Mouse (Mus musculus): Measurements from ENCODE around the gene S100a6. TPM values are rescaled to one million over a fixed set of nuclear protein-coding genes. Genes with fewer than 3 reads are reported as not detected.

The S100a6 gene
- 33.0 and 39.2 TPM in 2 replicates for polyA plus RNA-seq (2012; rRNA removed)

DNA sequence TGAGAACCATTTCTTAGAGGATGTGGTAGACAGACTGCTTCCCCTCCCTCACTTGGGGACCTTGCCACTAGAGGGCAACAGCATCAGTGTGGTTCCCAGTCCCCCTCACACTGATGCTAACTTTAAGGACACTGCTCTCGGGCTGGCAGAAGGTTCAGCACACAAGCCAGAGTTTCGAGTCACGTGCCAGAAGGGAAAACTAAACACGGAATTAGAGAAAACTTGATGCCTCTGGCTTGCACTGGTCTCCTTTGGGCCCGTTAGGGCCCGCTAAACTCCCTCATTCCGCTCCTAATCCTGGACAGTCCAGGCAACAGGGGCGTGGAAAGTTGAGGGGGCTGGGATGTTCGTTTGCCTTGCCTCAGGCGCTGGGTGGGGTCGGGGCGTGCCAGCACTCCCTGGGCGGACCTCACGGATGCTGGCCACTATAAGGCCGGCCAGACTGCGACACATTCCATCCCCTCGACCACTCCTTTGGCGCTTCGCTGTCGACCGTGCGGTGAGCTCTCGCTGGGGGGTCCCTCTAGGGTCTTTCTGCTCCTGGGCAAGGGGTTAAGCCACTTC lies at the start of gene S100a6:
Gene S100a6 (plus strand): TSS at position 155 of the 564 bp plus-strand sequence.

GRCm38 (mm10) chr3:90589947-90590346 lies 22.7 kb upstream of the S100a6 start, which contains the start of gene S100a2:
Gene S100a2 (plus strand): TSS chr3:90590247.

DNA sequence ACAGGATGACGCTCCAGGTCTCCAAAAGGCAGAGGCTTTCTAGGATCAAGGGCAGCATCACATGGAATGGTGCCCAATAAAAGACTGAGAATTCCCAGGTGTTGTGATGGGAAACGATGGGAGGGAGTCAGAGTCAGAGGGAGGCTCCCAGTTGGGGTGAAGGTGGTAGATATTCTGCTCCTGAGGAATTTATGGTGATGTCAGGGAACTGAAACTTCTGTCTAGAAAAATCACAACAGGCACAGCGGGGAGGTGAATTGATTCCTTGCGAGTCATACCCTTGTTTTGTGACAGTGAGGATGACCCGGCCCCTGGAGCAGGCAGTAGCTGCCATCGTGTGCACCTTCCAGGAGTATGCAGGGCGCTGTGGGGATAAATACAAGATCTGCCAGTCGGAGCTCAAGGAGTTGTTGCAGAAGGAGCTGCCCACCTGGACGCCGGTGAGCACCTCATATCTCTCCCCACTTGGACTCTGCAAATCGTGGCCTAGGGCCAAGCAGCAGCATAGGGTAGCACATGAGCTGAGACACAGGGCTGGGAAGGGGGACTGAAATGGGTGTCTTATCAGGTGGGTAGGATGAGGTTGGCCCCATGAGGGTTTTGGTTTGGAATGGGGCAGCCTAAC lies 11.1 kb upstream of the S100a6 start, which contains the start of gene Gm42674:
Gene Gm42674 (plus strand): TSS at position 419 of the 625 bp plus-strand sequence.

GRCm38 (mm10) chr3:90603623-90604022 lies 9.1 kb upstream of the S100a6 start, which contains the start of gene S100a4:
Gene S100a4 (plus strand): TSS chr3:90603771.

DNA sequence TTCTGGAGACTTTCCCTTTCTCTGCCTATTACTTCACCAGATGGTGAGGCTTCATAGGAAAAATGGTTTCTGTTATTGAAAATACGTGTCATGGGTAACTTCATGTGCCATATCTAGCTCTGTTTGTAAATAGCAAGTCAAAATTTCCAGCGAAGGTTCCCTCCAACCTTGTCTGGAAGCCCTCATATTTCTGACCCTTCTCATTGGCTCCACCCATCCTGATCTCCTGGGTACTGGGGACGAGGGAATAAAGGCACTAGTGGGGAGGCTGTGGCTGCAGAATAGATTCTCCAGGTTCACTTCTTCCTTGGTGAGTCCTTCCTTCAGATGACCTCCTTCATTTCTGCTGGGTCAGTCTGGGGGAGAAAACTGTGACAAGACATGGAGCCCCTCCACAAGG lies 4.5 kb upstream of the S100a6 start, which contains the start of gene S100a5:
Gene S100a5 (plus strand): TSS at position 301 of the 400 bp plus-strand sequence.

DNA sequence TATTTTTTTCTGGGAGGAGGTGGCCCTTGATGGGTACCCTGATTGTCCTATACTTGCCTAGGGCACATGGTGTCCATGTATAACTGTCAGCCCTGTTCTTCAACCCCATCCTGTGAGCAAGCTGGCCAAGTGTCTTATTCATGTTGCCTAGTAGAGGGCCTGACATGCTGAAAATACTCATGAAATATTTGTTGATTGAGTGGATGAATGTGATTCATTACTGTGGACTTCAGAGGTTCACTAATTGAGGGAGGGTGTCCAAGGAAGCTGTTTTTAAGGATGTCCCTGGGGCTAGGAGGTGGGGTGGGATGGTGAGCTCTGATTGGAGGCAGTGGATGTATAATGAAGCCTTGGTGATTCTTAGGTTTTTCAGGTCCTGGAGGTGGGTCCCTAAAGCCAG lies 41.0 kb downstream of the S100a6 start, which contains the start of gene S100a7a:
Gene S100a7a (plus strand): TSS at position 301 of the 400 bp plus-strand sequence.

GRCm38 (mm10) chr3:90668846-90669245 lies 56.2 kb downstream of the S100a6 start, which contains the start of gene S100a8:
Gene S100a8 (plus strand): TSS chr3:90668978.

Other genes starting within 250 kb of the S100a6 start
- gene Slc27a3, start 222.9 kb upstream of the S100a6 start, polyA plus RNA-seq (2012; rRNA removed), result 2.1 and 2.4 TPM in 2 replicates
- gene Ints3, start 179.3 kb upstream of the S100a6 start, polyA plus RNA-seq (2012; rRNA removed), result 9.3 and 11.7 TPM in 2 replicates
- 13.2 and 15.2 TPM in 2 replicates for gene Npr1, start 147.0 kb upstream of the S100a6 start, polyA plus RNA-seq (2012; rRNA removed)
- gene Ilf2, start 136.8 kb upstream of the S100a6 start, polyA plus RNA-seq (2012; rRNA removed), result 24.2 and 24.3 TPM in 2 replicates
- 10.8 and 11.4 TPM in 2 replicates for gene Snapin, start 121.8 kb upstream of the S100a6 start, polyA plus RNA-seq (2012; rRNA removed)
- gene Chtop, start 103.4 kb upstream of the S100a6 start, polyA plus RNA-seq (2012; rRNA removed), result 41.0 and 42.8 TPM in 2 replicates
- gene S100a1, start 98.5 kb upstream of the S100a6 start, polyA plus RNA-seq (2012; rRNA removed), result 63.9 and 76.4 TPM in 2 replicates
- gene S100a13, start 98.4 kb upstream of the S100a6 start, polyA plus RNA-seq (2012; rRNA removed), result 20.9 and 23.5 TPM in 2 replicates
- 0.13 and 0.25 TPM in 2 replicates for gene S100a14, start 86.0 kb upstream of the S100a6 start, polyA plus RNA-seq (2012; rRNA removed)
- 21.5 and 26.1 TPM in 2 replicates for gene S100a16, start 75.6 kb upstream of the S100a6 start, polyA plus RNA-seq (2012; rRNA removed)
- gene S100a3, start 52.3 kb upstream of the S100a6 start, polyA plus RNA-seq (2012; rRNA removed), result 0.12 and 0.13 TPM in 2 replicates
- not detected in 2 replicates for gene S100a2, start 22.6 kb upstream of the S100a6 start, polyA plus RNA-seq (2012; rRNA removed)
- not detected in 2 replicates for gene Gm42674, start 11.0 kb upstream of the S100a6 start, polyA plus RNA-seq (2012; rRNA removed)
- 3.9 and 6.9 TPM in 2 replicates for gene S100a4, start 9.1 kb upstream of the S100a6 start, polyA plus RNA-seq (2012; rRNA removed)
- gene S100a5, start 4.4 kb upstream of the S100a6 start, polyA plus RNA-seq (2012; rRNA removed), result not detected in 2 replicates
- 0.11 and 0.12 TPM in 2 replicates for gene S100a7a, start 41.1 kb downstream of the S100a6 start, polyA plus RNA-seq (2012; rRNA removed)
- 2,991 and 4,044 TPM in 2 replicates for gene S100a8, start 56.1 kb downstream of the S100a6 start, polyA plus RNA-seq (2012; rRNA removed)
- 4,014 and 5,626 TPM in 2 replicates for gene S100a9, start 82.8 kb downstream of the S100a6 start, polyA plus RNA-seq (2012; rRNA removed)
- gene Pglyrp4, start 114.0 kb downstream of the S100a6 start, polyA plus RNA-seq (2012; rRNA removed), result 0.06 and 0.10 TPM in 2 replicates
- gene Gm5849, start 165.0 kb downstream of the S100a6 start, polyA plus RNA-seq (2012; rRNA removed), result not detected in 2 replicates